Mouse (Mus musculus): ENCODE data around the gene Abca6. TPM values are rescaled to one million over a fixed set of nuclear protein-coding genes. Genes with fewer than 3 reads are reported as not detected.

Gene Abca6
- polyA plus RNA-seq, 1 experiment: not detected

GRCm38 (mm10) chr11:110237466-110237865 is 14.1 kb downstream of the Abca6 start:
- 93% methylated on average over 2 of the region's 2 CpGs for WGBS

GRCm38 (mm10) chr11:110232975-110233374 is 18.6 kb downstream of the Abca6 start:
- H3K4me1 ChIP-seq (ENCODE audit: control insufficient read depth, insufficient read depth, low read length): no peaks in the 10 kb centered on the region
- TF ChIP-seq POLR2A (IDR thresholded peaks at IDR 0.05; ENCODE audit: insufficient read depth, low read depth, low read length) (no peak), CTCF (IDR thresholded peaks at IDR 0.05; ENCODE audit: insufficient read depth, low read depth, low read length) (no peak)
- H3K4me3 ChIP-seq (ENCODE audit: insufficient read depth, low read depth, low read length): no peak overlapping the region
- H3K27ac ChIP-seq (ENCODE audit: insufficient read depth, low read depth, low read length): no peak overlapping the region

More at GRCm38 (mm10) chr11:110237466-110237865, 14.1 kb downstream of the Abca6 start:
- H3K4me3 ChIP-seq (ENCODE audit: insufficient read depth, low read depth, low read length): no peak overlapping the region
- H3K4me1 ChIP-seq (ENCODE audit: control insufficient read depth, insufficient read depth, low read length): no peaks in the 10 kb centered on the region
- no peak for TF ChIP-seq CTCF (IDR thresholded peaks at IDR 0.05; ENCODE audit: insufficient read depth, low read depth, low read length)
- TF ChIP-seq POLR2A (IDR thresholded peaks at IDR 0.05; ENCODE audit: insufficient read depth, low read depth, low read length): no peak
- H3K27ac ChIP-seq (ENCODE audit: insufficient read depth, low read depth, low read length): no peak overlapping the region

GRCm38 (mm10) chr11:110217118-110217517 is 34.5 kb downstream of the Abca6 start:
- Histone ChIP-seq H3K4me1 (ENCODE audit: control insufficient read depth, insufficient read depth, low read length) (no peaks in the 10 kb centered on the region), H3K27ac (ENCODE audit: insufficient read depth, low read depth, low read length) (no peak overlapping the region), H3K4me3 (ENCODE audit: insufficient read depth, low read depth, low read length) (no peak overlapping the region)
- no peak for TF ChIP-seq CTCF (IDR thresholded peaks at IDR 0.05; ENCODE audit: insufficient read depth, low read depth, low read length)
- no peak for TF ChIP-seq POLR2A (IDR thresholded peaks at IDR 0.05; ENCODE audit: insufficient read depth, low read depth, low read length)

GRCm38 (mm10) chr11:110203930-110204329 is 47.6 kb downstream of the Abca6 start:
- H3K27ac ChIP-seq (ENCODE audit: insufficient read depth, low read depth, low read length): no peak overlapping the region
- WGBS: 89% methylated on average over 5 of the region's 5 CpGs
- H3K4me1 ChIP-seq (ENCODE audit: control insufficient read depth, insufficient read depth, low read length): no peaks in the 10 kb centered on the region
- H3K4me3 ChIP-seq (ENCODE audit: insufficient read depth, low read depth, low read length): no peak overlapping the region
- TF ChIP-seq POLR2A (IDR thresholded peaks at IDR 0.05; ENCODE audit: insufficient read depth, low read depth, low read length): no peak
- no peak for TF ChIP-seq CTCF (IDR thresholded peaks at IDR 0.05; ENCODE audit: insufficient read depth, low read depth, low read length)

GRCm38 (mm10) chr11:110198882-110199281 is 52.7 kb downstream of the Abca6 start:
- WGBS: 83% methylated on average over 3 of the region's 3 CpGs
- no peaks in the 10 kb centered on the region for H3K4me1 ChIP-seq (ENCODE audit: control insufficient read depth, insufficient read depth, low read length)
- no peak for TF ChIP-seq CTCF (IDR thresholded peaks at IDR 0.05; ENCODE audit: insufficient read depth, low read depth, low read length)
- no peak for TF ChIP-seq POLR2A (IDR thresholded peaks at IDR 0.05; ENCODE audit: insufficient read depth, low read depth, low read length)
- H3K4me3 ChIP-seq (ENCODE audit: insufficient read depth, low read depth, low read length): no peak overlapping the region
- H3K27ac ChIP-seq (ENCODE audit: insufficient read depth, low read depth, low read length): no peak overlapping the region

- WGBS: 94% methylated on average over 8 of the region's 8 CpGs
- H3K4me1 ChIP-seq (ENCODE audit: control insufficient read depth, insufficient read depth, low read length): no peaks in the 10 kb centered on the region
- TF ChIP-seq POLR2A (IDR thresholded peaks at IDR 0.05; ENCODE audit: insufficient read depth, low read depth, low read length): no peak
- TF ChIP-seq CTCF (IDR thresholded peaks at IDR 0.05; ENCODE audit: insufficient read depth, low read depth, low read length): no peak
- no peak overlapping the region for H3K4me3 ChIP-seq (ENCODE audit: insufficient read depth, low read depth, low read length)
- no peak overlapping the region for H3K27ac ChIP-seq (ENCODE audit: insufficient read depth, low read depth, low read length)
These were observed 54.8 kb downstream of the Abca6 start for GRCm38 (mm10) chr11:110196561-110197306.

GRCm38 (mm10) chr11:110195310-110195709 is 56.3 kb downstream of the Abca6 start:
- TF ChIP-seq POLR2A (IDR thresholded peaks at IDR 0.05; ENCODE audit: insufficient read depth, low read depth, low read length) (no peak), CTCF (IDR thresholded peaks at IDR 0.05; ENCODE audit: insufficient read depth, low read depth, low read length) (no peak)
- Histone ChIP-seq H3K4me1 (ENCODE audit: control insufficient read depth, insufficient read depth, low read length) (no peaks in the 10 kb centered on the region), H3K4me3 (ENCODE audit: insufficient read depth, low read depth, low read length) (no peak overlapping the region), H3K27ac (ENCODE audit: insufficient read depth, low read depth, low read length) (no peak overlapping the region)
- WGBS: 86% methylated on average over 4 of the region's 4 CpGs

GRCm38 (mm10) chr11:110171212-110171611 is 80.4 kb downstream of the Abca6 start:
- no peaks in the 10 kb centered on the region for H3K4me1 ChIP-seq (ENCODE audit: control insufficient read depth, insufficient read depth, low read length)
- no peak overlapping the region for H3K27ac ChIP-seq (ENCODE audit: insufficient read depth, low read depth, low read length)
- no peak overlapping the region for H3K4me3 ChIP-seq (ENCODE audit: insufficient read depth, low read depth, low read length)
- WGBS: 98% methylated on average over 3 of the region's 3 CpGs
- TF ChIP-seq CTCF (IDR thresholded peaks at IDR 0.05; ENCODE audit: insufficient read depth, low read depth, low read length): no peak
- no peak for TF ChIP-seq POLR2A (IDR thresholded peaks at IDR 0.05; ENCODE audit: insufficient read depth, low read depth, low read length)

- WGBS: 20% methylated on average over 12 of the region's 12 CpGs
- TF ChIP-seq POLR2A (IDR thresholded peaks at IDR 0.05; ENCODE audit: insufficient read depth, low read depth, low read length): no peak
- Histone ChIP-seq H3K4me1 (ENCODE audit: control insufficient read depth, insufficient read depth, low read length) (no peaks in the 10 kb centered on the region), H3K4me3 (ENCODE audit: insufficient read depth, low read depth, low read length) (no peak within 1 kb of the TSS), H3K27ac (ENCODE audit: insufficient read depth, low read depth, low read length) (no peak within 1 kb of the TSS)
These were observed 83.9 kb downstream of the Abca6 start, which contains the start of gene Abca9 for GRCm38 (mm10) chr11:110167459-110168251. TSS of gene Abca9 (minus strand) at chr11:110168196.

Data from olfactory bulb, adult 2 months (tissue).